Mouse (Mus musculus) intestine, postnatal 0 days (tissue): ENCODE data around the gene Syt9. TPM values are rescaled to one million over a fixed set of nuclear protein-coding genes. Genes with fewer than 3 reads are reported as not detected.

Source experiments
- ATAC-seq: fragments of 200-750 bp; cut with Nextera tagmentation; 2 replicates; pipeline ENCODE4 v1.8.0; 2017; ENCODE audit warnings: mild to moderate bottlenecking, moderate TSS enrichment, moderate library complexity
- H3K27ac ChIP-seq: fragments of 300-500 bp; sonication (generic); 2 replicates; pipeline ENCODE4 v1.5.1; 2014; ENCODE audit warnings: mild to moderate bottlenecking, low read depth, low read length, moderate library complexity
- H3K27me3 ChIP-seq: fragments of 300-500 bp; sonication (generic); replicated peaks from 2 replicates; pipeline ENCODE4 v1.6.1; 2014; ENCODE audit warnings: low read length, mixed read lengths; ENCODE audit not compliant: control insufficient read depth, insufficient read depth
- H3K36me3 ChIP-seq: fragments of 300-500 bp; sonication (generic); 2 replicates; pipeline ENCODE4 v1.6.1; 2014; ENCODE audit warnings: mild to moderate bottlenecking, moderate library complexity; ENCODE audit not compliant: control insufficient read depth, insufficient read depth
- H3K4me1 ChIP-seq: fragments of 300-500 bp; sonication (generic); replicated peaks from 2 replicates; pipeline ENCODE4 v1.6.1; 2014; ENCODE audit warnings: antibody characterized with exemption, low read length, mixed read lengths; ENCODE audit not compliant: control insufficient read depth, insufficient read depth
- H3K4me2 ChIP-seq: fragments of 300-500 bp; sonication (generic); replicated peaks from 2 replicates; pipeline ENCODE4 v1.6.1; 2014; ENCODE audit warnings: low read depth, mild to moderate bottlenecking, moderate library complexity
- H3K4me3 ChIP-seq: fragments of 300-500 bp; sonication (generic); 2 replicates; pipeline ENCODE4 v1.5.1; 2014; ENCODE audit warnings: low read depth, low read length
- H3K9ac ChIP-seq: fragments of 300-500 bp; sonication (generic); 2 replicates; pipeline ENCODE4 v1.6.1; 2014; ENCODE audit warnings: mild to moderate bottlenecking, low read depth, low read length
- H3K9me3 ChIP-seq: fragments of 300-500 bp; sonication (generic); 2 replicates; pipeline ENCODE4 v1.6.1; 2016; ENCODE audit warnings: mixed run types; ENCODE audit not compliant: control insufficient read depth
- CTCF ChIP-seq: sonication (generic); IDR thresholded peaks from 2 replicates; pipeline ENCODE4 v1.5.1; 2016; ENCODE audit warnings: low read depth, mild to moderate bottlenecking, control low read depth, antibody characterized with exemption, moderate library complexity
- WGBS: fragments of 180-500 bp; shearing (Covaris S2); extraction: QIAGEN DNeasy Blood & Tissue Kit; methylation state at CpG from one replicate; pipeline ENCODE4 v1.1.7; 2014; 5-methylcytosine and 5-hydroxymethylcytosine counted together
- polyA plus RNA-seq: library from polyadenylated mRNA; unstranded; fragments of >200 nt; fragmentation: Nextera tagmentation; extraction: Ambion mirVana; gene quantifications from 2 replicates; pipeline ENCODE4 v1.2.1, GENCODE M21; 2015

Syt9 gene
- polyA plus RNA-seq, 1 experiment from 2014 or later = 1.9 TPM

DNA sequence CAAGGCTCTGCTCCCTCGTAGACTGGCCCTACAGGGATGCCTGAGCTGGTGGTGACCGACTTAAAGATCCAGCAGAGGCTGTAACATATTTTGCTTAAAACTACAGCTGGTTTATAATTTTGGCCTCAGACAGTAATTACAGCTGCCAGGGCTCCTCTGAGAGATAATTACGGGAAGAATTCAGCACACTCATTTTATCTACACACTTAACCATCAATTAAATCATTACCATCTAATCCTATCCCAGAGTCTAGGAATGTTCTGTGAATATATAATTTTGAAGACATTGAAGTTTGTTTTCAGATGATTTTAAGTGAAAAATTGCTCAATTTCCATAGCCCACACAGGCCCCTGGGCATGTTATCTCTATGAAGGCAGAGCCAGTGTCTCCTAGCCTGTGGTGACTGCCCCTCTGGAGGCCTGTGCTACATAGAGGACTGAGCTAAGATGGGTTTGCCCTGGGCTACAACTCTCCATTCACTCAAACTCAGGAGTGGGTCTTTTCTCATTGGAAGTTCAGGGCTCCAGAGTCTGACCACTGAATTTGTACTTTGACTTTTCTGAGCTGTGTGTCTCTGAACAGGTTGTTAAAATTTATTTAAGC lies 157.7 kb downstream of the Syt9 start:
- no peak overlapping the region for H3K4me2 ChIP-seq
- H3K4me1 ChIP-seq = no peaks in the 10 kb centered on the region
- H3K4me3 ChIP-seq = no peak overlapping the region
- H3K9me3 ChIP-seq = no peaks in the 10 kb centered on the region
- no peak overlapping the region for H3K9ac ChIP-seq
- H3K27me3 ChIP-seq = no peaks in the 10 kb centered on the region
- no peak for TF ChIP-seq CTCF
- ATAC-seq = no peak
- 69% methylated on average over 3 of the region's 3 CpGs for WGBS
- H3K36me3 ChIP-seq = no peaks in the 10 kb centered on the region
- no peak overlapping the region for H3K27ac ChIP-seq

DNA sequence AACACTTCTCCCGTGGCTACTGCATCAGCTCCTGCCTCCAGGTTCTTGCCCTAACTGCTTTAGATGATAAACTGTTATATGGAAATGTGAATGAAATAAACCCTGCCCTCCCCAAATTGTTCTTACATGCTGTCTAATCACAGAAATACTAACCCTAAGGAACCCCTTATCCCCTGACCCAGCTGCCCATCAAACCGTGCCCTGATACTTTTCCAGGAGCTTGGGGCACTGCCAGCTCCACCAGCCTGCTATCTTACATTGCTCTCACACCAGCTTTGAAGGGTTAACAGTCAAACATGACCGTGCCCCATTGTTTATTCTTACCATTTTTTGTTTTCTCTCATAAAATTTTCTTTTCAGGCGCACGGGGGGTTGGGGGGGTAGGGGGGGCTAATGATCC lies 158.8 kb downstream of the Syt9 start:
- 52% methylated on average over 5 of the region's 5 CpGs for WGBS
- no peak for ATAC-seq
- Histone ChIP-seq H3K4me1 (no peaks in the 10 kb centered on the region), H3K36me3 (no peaks in the 10 kb centered on the region), H3K4me2 (no peak overlapping the region), H3K9ac (no peak overlapping the region), H3K9me3 (no peaks in the 10 kb centered on the region), H3K27ac (no peak overlapping the region), H3K4me3 (no peak overlapping the region), H3K27me3 (no peaks in the 10 kb centered on the region)
- TF ChIP-seq CTCF = no peak

DNA sequence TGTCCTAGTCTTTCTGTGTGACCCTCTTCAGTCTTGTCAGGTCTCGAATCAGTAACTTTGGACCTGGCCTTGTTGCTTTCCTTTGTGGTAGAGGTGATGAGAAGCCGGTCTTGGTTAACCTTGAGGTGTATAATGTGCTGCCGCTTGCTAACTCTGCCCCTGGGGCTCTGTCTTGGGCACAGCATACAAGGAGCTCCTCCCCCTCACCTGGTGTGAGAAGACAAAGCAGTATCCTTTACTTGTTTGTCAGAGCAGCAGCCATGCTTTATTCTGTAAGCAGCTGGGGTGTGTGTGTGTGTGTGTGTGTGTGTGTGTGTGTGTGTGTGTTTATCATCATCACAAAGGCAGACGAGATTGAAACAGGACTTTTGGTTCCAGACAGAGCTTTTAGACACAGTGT lies 164.8 kb downstream of the Syt9 start:
- Histone ChIP-seq H3K4me3 (no peak overlapping the region), H3K4me2 (no peak overlapping the region), H3K9ac (no peak overlapping the region), H3K36me3 (no peaks in the 10 kb centered on the region), H3K27ac (no peak overlapping the region), H3K9me3 (no peaks in the 10 kb centered on the region), H3K27me3 (no peaks in the 10 kb centered on the region), H3K4me1 (no peaks in the 10 kb centered on the region)
- no peak for TF ChIP-seq CTCF
- 85% methylated on average over 4 of the region's 4 CpGs for WGBS
- no peak for ATAC-seq

DNA sequence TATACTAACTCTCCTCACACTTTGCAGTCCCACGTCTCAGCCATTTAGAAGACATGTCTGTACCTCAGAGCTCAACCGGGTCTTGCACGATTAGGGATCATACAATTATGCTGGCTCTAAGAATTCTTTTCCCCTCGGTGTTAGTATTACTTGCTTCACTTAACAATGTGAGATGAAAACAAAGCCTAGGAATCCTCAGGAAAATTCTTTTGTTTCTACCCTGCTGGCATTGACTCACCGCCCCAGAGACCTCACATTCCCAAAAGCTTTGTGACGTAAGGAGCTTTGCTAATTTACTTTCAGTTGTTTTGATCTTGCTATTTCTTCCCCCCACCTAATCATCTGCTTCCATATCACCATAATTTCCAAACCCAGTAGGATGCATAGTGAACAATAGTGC lies 166.0 kb downstream of the Syt9 start:
- Histone ChIP-seq H3K27ac (no peak overlapping the region), H3K9ac (no peak overlapping the region), H3K9me3 (no peaks in the 10 kb centered on the region), H3K4me3 (no peak overlapping the region), H3K4me1 (no peaks in the 10 kb centered on the region), H3K4me2 (no peak overlapping the region), H3K36me3 (no peaks in the 10 kb centered on the region), H3K27me3 (no peaks in the 10 kb centered on the region)
- TF ChIP-seq CTCF = no peak
- no peak for ATAC-seq
- WGBS = 77% methylated on average over 6 of the region's 6 CpGs

DNA sequence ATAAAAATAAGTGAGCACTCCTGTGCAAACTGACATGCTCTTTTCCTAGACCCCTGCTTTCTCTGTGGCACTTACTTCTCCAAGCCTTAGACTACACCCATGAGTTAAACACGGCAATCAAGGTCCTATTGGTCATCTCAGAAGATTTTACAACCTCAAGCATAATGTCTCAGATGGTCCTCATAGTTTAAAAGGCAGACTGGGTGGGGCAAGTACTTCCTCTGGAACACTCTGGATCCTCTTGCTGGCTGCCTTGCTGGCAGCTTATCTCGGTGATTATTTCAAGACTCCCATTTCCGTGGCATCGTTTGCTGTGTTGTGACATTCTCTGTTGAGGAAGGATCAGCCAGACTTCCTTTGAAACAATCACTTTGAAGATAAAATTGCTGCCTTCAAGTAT lies 169.5 kb downstream of the Syt9 start:
- H3K4me2 ChIP-seq = no peak overlapping the region
- H3K9ac ChIP-seq = no peak overlapping the region
- H3K4me1 ChIP-seq = no peaks in the 10 kb centered on the region
- H3K36me3 ChIP-seq = no peaks in the 10 kb centered on the region
- no peaks in the 10 kb centered on the region for H3K9me3 ChIP-seq
- no peaks in the 10 kb centered on the region for H3K27me3 ChIP-seq
- no peak overlapping the region for H3K27ac ChIP-seq
- no peak overlapping the region for H3K4me3 ChIP-seq
- no peak for ATAC-seq
- no peak for TF ChIP-seq CTCF
- 15% methylated on average over 4 of the region's 4 CpGs for WGBS

DNA sequence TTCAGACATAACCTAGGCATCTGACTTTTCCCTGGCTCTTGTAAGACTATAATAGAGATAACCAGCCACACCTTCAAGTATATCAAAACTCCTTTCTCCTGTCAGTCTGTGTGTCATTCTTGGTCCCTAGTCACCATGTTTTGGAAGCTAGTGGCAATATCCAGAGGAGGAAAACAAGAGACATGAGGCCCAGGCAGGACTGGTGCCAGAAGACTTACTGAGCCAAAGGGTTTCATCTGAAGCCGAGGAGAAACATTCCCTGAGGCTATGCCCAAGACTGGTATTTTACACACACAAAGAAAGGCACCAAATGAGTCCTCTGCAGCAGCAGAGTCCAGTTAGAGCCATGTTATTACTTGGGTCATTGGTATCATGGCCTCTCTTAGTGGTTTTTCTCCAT lies 174.5 kb downstream of the Syt9 start:
- H3K4me2 ChIP-seq = no peak overlapping the region
- WGBS = 71% methylated on average over 1 of the region's 1 CpGs
- TF ChIP-seq CTCF = no peak
- H3K27ac ChIP-seq = no peak overlapping the region
- no peak overlapping the region for H3K4me3 ChIP-seq
- no peaks in the 10 kb centered on the region for H3K27me3 ChIP-seq
- no peak overlapping the region for H3K9ac ChIP-seq
- H3K4me1 ChIP-seq = no peaks in the 10 kb centered on the region
- ATAC-seq = no peak
- no peaks in the 10 kb centered on the region for H3K9me3 ChIP-seq
- H3K36me3 ChIP-seq = no peaks in the 10 kb centered on the region

DNA sequence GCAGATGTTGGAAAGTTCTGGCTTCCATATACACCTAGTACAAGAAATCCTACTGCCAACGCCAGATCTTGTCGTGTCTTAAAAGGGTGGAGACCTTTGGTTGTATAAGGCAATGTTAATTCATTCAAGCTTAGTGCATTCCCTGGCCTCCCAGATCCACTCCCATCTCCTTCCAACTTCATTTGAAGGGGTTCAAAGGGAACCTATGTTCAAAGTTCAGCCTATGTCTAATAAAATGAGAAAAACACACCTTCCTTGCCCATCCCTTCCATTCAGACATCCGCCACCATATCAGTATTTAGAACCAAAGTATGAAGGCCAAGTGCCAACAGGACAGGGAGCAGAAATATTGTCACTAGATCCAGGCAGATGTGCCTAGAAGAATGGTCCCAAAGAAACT lies 177.3 kb downstream of the Syt9 start:
- H3K9me3 ChIP-seq = no peaks in the 10 kb centered on the region
- no peaks in the 10 kb centered on the region for H3K36me3 ChIP-seq
- no peak for TF ChIP-seq CTCF
- H3K9ac ChIP-seq = no peak overlapping the region
- no peak overlapping the region for H3K4me2 ChIP-seq
- 57% methylated on average over 3 of the region's 3 CpGs for WGBS
- H3K27me3 ChIP-seq = no peaks in the 10 kb centered on the region
- no peaks in the 10 kb centered on the region for H3K4me1 ChIP-seq
- no peak overlapping the region for H3K4me3 ChIP-seq
- no peak overlapping the region for H3K27ac ChIP-seq
- ATAC-seq = peak; percentile 36; the same call in 1 of the 2 replicates
